Mouse (Mus musculus): ENCODE measurements around the gene Ndufaf8. TPM values are rescaled to one million over a fixed set of nuclear protein-coding genes. Genes with fewer than 3 reads are reported as not detected.
A peak's percentile ranks its signal among the peaks of the same experiment; 100 is the strongest.

The Ndufaf8 gene
- total RNA-seq (2021), result 10 to 100 TPM; 34.9 to 38.0 TPM
- long read RNA-seq, experiment 1, transcript Ndufaf8-201 (3 exons, 781 nt), result major isoform, 13 of 35 reads
- long read RNA-seq, experiment 1, transcript Ndufaf8-203 (2 exons, 401 nt), result minor isoform, 5 of 35 reads
- long read RNA-seq, experiment 1, partial matches to known transcripts, result 0 of 35 reads
- long read RNA-seq, experiment 1, other reads (novel, unspliced or antisense), result 17 of 35 reads
- long read RNA-seq, experiment 2, transcript Ndufaf8-201 (3 exons, 781 nt), result major isoform, 34 of 77 reads
- long read RNA-seq, experiment 2, transcript Ndufaf8-203 (2 exons, 401 nt), result minor isoform, 5 of 77 reads
- long read RNA-seq, experiment 2, partial matches to known transcripts, result 0 of 77 reads
- long read RNA-seq, experiment 2, other reads (novel, unspliced or antisense), result 38 of 77 reads

- DNase-seq (ENCODE audit: low spot score in 2 of 2), result peak; percentile 100
Measured at GRCm38 (mm10) chr11:120098588-120099511, at the start of gene Ndufaf8, which contains the start of gene Tepsin. Gene Ndufaf8 (plus strand): TSS chr11:120098928. Gene Tepsin (minus strand): TSS chr11:120098731.

- DNase-seq (ENCODE audit: low spot score in 2 of 2), result no peak
Measured at GRCm38 (mm10) chr11:120049067-120049466, 49.7 kb upstream of the Ndufaf8 start.

- DNase-seq (ENCODE audit: low spot score in 2 of 2), result no peak
Measured at GRCm38 (mm10) chr11:120051124-120051811, 47.5 kb upstream of the Ndufaf8 start.

DNA sequence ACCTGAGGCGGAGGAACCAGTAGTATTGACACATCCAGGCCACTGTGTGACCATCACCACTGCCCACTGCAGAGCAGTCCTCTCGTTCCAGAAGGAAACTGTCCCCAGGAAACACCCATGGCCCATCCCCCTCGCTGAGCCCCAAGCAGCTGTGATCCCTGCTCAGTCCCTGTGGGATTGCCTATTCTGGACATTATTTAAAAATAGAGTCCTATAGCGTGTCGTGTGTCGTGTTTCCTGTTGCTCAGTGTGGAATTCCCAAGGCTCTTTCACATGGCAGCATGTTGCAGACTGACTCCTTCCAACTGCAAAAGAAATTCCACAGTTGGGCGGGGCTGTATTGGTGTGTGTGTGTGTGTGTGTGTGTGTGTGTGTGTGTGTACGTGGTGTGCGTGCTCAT lies 46.5 kb upstream of the Ndufaf8 start:
- DNase-seq (ENCODE audit: low spot score in 2 of 2), result no peak

GRCm38 (mm10) chr11:120053846-120054245 lies 44.9 kb upstream of the Ndufaf8 start:
- DNase-seq (ENCODE audit: low spot score in 2 of 2), result no peak

DNA sequence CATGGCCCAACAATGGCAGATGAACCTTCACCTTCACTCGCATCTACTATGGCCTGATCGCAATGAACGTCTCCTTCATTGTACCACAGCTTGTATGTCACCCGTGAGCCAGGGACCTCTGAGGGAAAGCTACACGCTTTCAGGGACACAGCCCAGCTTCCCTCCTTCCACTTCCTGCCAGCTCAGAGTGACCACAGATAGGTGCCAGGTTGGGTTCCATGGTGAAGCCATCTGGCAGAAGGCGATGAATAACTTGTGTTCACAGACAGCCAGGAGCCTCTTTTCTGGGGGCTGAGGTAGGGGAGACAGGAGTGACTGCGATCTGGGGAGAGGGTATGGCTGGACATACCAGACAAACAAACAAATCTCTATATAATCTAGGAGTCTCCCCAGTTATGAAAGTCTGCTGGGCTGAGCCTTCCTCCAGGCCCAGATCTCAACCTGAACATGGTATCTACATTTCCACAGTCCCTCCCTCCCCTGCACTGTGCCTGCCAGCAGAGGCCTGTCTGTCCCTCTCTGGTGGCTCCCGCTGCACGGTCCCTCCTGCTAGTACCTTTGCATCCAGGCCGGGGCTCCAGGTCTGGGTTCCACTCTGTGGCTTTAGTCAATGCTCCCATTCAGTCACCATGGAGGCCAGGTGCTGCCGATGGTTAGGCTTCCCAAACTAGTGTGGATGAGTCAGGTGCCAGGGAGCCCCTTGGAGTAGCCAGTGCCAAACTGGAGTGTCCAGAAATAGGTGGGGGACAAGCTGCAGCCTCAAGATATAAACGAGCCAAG lies 42.6 kb upstream of the Ndufaf8 start:
- no peak for DNase-seq (ENCODE audit: low spot score in 2 of 2)

DNA sequence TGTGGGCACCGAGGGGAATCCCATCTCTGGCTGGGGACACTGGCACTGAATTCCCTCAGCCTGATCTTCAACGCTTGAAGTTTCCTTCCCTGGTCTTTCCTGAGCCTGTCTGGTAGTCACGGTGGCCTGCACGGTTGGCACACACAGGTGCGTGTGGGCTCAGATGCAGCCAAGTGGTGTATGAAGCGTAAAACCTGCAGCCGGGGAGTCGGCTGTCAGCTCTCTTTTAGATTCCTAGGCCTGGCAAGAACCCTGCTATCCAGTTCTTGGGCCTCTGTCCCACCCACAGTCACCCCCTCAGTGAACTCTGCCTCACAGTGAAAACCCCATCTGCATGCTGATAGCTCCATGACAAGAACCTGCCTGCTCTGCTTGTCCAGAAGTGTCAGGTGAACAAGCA lies 38.1 kb upstream of the Ndufaf8 start:
- no peak for DNase-seq (ENCODE audit: low spot score in 2 of 2)

- DNase-seq (ENCODE audit: low spot score in 2 of 2), result no peak
Measured at GRCm38 (mm10) chr11:120063326-120063725, 35.4 kb upstream of the Ndufaf8 start.

DNA sequence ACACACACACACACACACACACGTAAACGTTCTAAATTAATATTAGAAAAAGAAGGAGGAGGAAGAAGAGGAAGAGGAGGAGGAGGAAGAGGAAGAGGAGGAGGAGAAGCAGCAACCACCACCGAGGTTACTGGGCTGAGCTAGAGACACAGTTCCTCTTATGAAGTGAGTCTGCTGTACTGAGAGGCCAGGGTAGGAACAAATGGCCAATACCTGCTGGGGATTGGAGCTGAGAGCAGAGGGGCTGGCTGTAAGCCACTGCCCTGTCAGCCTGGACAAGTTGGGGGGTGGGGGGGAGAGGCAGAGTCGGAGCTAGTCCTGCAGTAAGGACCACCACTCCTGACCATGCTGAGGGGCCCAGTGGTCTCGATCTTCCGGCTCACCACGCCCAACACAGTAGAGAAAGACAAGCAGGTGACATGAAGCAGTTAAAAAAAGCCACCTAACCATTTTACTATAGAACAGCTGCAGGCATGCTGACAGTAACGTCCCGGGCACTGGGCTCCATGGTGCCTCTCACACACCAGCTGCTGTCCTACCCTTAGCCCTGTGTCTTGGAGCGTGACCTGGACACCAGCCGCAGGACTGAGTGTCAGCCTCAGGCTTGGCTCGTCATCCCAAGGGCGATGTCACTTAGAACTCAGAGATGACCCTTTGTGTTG lies 34.6 kb upstream of the Ndufaf8 start:
- no peak for DNase-seq (ENCODE audit: low spot score in 2 of 2)

DNA sequence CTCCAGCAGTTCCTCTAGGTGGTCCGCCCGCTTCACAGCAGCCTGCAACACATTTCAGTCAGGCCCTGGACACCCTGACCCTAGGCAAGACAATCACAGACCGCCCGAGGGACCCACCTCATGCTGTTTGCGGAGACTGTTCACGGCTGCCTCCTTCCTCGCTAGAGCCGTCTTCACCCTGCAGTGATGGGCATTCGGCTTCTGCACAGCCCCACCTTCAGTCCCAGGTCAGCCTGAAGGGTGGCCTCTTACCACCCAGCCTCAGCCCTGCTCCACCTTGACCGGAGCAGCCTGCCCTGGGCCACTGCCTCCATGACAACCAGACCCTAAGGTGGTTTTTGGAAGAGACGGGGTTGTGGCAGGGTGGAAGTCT lies 34.1 kb upstream of the Ndufaf8 start:
- no peak for DNase-seq (ENCODE audit: low spot score in 2 of 2)

- DNase-seq (ENCODE audit: low spot score in 2 of 2), result no peak
Measured at GRCm38 (mm10) chr11:120065291-120065690, 33.4 kb upstream of the Ndufaf8 start.

DNA sequence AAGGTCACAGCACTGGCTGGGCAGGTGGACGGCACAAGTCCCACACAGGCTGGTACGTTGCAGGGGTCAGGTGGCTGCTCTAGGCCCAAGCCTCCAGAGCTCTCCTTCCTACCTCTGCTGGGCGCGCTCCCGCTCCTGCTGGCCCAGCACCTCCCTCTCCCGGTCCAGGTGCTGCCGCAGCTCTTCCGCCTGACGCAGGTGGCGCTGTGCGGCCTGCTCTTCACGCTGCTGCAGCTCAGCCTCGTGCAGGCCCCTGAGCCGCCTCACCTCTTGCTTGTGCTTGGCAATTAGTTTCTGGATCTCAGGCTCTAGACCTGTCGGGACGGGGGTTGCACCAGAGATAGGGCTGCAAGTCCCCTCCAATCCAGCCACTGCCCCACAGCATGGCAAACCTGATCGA lies 30.9 kb upstream of the Ndufaf8 start:
- no peak for DNase-seq (ENCODE audit: low spot score in 2 of 2)

- no peak for DNase-seq (ENCODE audit: low spot score in 2 of 2)
Measured at GRCm38 (mm10) chr11:120069261-120069660, 29.5 kb upstream of the Ndufaf8 start.

- no peak for DNase-seq (ENCODE audit: low spot score in 2 of 2)
Measured at GRCm38 (mm10) chr11:120070286-120070930, 28.3 kb upstream of the Ndufaf8 start.

GRCm38 (mm10) chr11:120071065-120071464 lies 27.7 kb upstream of the Ndufaf8 start:
- no peak for DNase-seq (ENCODE audit: low spot score in 2 of 2)

GRCm38 (mm10) chr11:120071731-120072320 lies 26.9 kb upstream of the Ndufaf8 start:
- no peak for DNase-seq (ENCODE audit: low spot score in 2 of 2)

- DNase-seq (ENCODE audit: low spot score in 2 of 2), result no peak
Measured at GRCm38 (mm10) chr11:120072986-120073647, 25.6 kb upstream of the Ndufaf8 start.

GRCm38 (mm10) chr11:120076191-120076590 lies 22.5 kb upstream of the Ndufaf8 start:
- no peak for DNase-seq (ENCODE audit: low spot score in 2 of 2)

DNA sequence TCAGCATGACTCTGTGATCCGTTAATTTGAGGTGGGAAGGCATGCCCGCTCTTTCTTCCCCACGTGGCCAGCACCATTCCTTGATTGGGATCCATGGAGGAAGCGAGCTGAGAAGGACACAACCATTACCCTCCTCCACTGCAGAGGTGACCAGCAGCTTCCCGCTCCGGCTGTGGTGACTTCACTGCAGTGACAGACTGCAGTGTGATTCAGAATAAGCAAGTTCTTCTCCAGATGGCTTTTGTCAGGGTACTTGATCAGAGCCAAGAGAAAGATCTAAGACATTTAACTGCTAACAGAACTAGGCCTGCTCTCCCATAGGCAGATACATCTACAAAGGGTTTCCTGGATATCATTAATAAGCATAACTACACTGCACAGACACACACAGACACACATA lies 18.4 kb upstream of the Ndufaf8 start:
- DNase-seq (ENCODE audit: low spot score in 2 of 2), result no peak

All from layer of hippocampus, postnatal 14 days (tissue).